Mouse (Mus musculus) MEL (cell line): ENCODE results near the gene Gm10643. TPM values are rescaled to one million over a fixed set of nuclear protein-coding genes. Genes with fewer than 3 reads are reported as not detected.

ENCODE experiments used
- DNase-seq: peaks from one replicate; pipeline ENCODE4 v3.0.0; 2011; ENCODE audit warnings: low read depth, low spot score
- H3K27ac ChIP-seq: 2 replicates; pipeline ENCODE4 v1.5.1; 2012; ENCODE audit warnings: low read depth, mild to moderate bottlenecking, control low read depth, low read length, moderate library complexity; ENCODE audit not compliant: control insufficient read depth
- H3K27me3 ChIP-seq, 2 experiments: fragments of 150-350 bp in 1 of 2; sonication (generic) in 1 of 2; 2 replicates each; pipeline ENCODE4 v1.6.1; 2012; ENCODE audit warnings: low read length in 2 of 2, mild to moderate bottlenecking in 2 of 2, improper control_type of control experiment in 1 of 2, moderate library complexity in 1 of 2; ENCODE audit not compliant: insufficient read depth in 2 of 2, control insufficient read depth in 1 of 2
- H3K36me3 ChIP-seq, 2 experiments: 2 replicates each; pipeline ENCODE4 v1.6.1; 2012 to 2014; ENCODE audit warnings: low read length in 2 of 2, improper control_type of control experiment in 1 of 2, inconsistent platforms in 1 of 2, mild to moderate bottlenecking in 1 of 2; ENCODE audit not compliant: insufficient read depth in 2 of 2, control insufficient read depth in 1 of 2
- H3K4me1 ChIP-seq, 2 experiments: fragments of 150-350 bp in 1 of 2; sonication (generic) in 1 of 2; 2 replicates each; pipeline ENCODE4 v1.6.1; 2012; ENCODE audit warnings: low read length in 2 of 2, improper control_type of control experiment in 1 of 2, mild to moderate bottlenecking in 1 of 2; ENCODE audit not compliant: insufficient read depth in 2 of 2, control insufficient read depth in 1 of 2
- H3K4me3 ChIP-seq, 2 experiments: fragments of 150-350 bp in 1 of 2; sonication (generic) in 1 of 2; 2 replicates each; pipeline ENCODE4 v1.5.1; 2012; ENCODE audit warnings: low read depth in 2 of 2, low read length in 2 of 2, mild to moderate bottlenecking in 2 of 2, moderate library complexity in 2 of 2, control low read depth in 1 of 2, improper control_type of control experiment in 1 of 2; ENCODE audit not compliant: control insufficient read depth in 1 of 2, insufficient read depth in 1 of 2
- H3K79me2 ChIP-seq: 2 replicates; pipeline ENCODE4 v1.6.1; 2012; ENCODE audit warnings: mild to moderate bottlenecking, low read length, moderate library complexity; ENCODE audit not compliant: control insufficient read depth, poor library complexity, insufficient read depth
- H3K9ac ChIP-seq: 2 replicates; pipeline ENCODE4 v1.6.1; 2012; ENCODE audit warnings: low read depth, mild to moderate bottlenecking, control low read depth, low read length, moderate library complexity; ENCODE audit not compliant: control insufficient read depth, poor library complexity, severe bottlenecking
- H3K9me3 ChIP-seq: fragments of 150-350 bp; sonication (generic); replicated peaks from 2 replicates; pipeline ENCODE4 v1.6.1; 2012; ENCODE audit warnings: mild to moderate bottlenecking, low read length, improper control_type of control experiment, moderate library complexity; ENCODE audit not compliant: insufficient read depth
- CHD1 ChIP-seq: IDR thresholded peaks from 2 replicates; pipeline ENCODE4 v1.6.1; 2012; ENCODE audit warnings: low read depth, mild to moderate bottlenecking, inconsistent platforms, low read length, improper control_type of control experiment
- CTCF ChIP-seq, 3 experiments: IDR thresholded peaks in 2 of 3; conservative IDR thresholded peaks in 1 of 3; 2 replicates each; pipeline ENCODE4 v1.5.1; 2011 to 2012; ENCODE audit warnings: low read length in 3 of 3, low read depth in 2 of 3, mild to moderate bottlenecking in 2 of 3, improper control_type of control experiment in 1 of 3, inconsistent platforms in 1 of 3, mixed read lengths in 1 of 3, moderate library complexity in 1 of 3; ENCODE audit not compliant: control insufficient read depth in 1 of 3, insufficient read depth in 1 of 3, poor library complexity in 1 of 3, severe bottlenecking in 1 of 3
- E2F4 ChIP-seq: IDR thresholded peaks from 2 replicates; pipeline ENCODE4 v1.6.1; 2011; ENCODE audit warnings: low read depth, low read length, improper control_type of control experiment, borderline replicate concordance
- ELF1 ChIP-seq: IDR thresholded peaks from 2 replicates; pipeline ENCODE4 v1.6.1; 2014; ENCODE audit warnings: low read depth, mild to moderate bottlenecking, inconsistent platforms, low read length, improper control_type of control experiment, moderate library complexity
- EP300 ChIP-seq, 2 experiments: IDR thresholded peaks; 2 replicates each; pipeline ENCODE4 v1.6.1; 2011; ENCODE audit warnings: improper control_type of control experiment in 2 of 2, low read length in 2 of 2, low read depth in 1 of 2, mild to moderate bottlenecking in 1 of 2
- GABPA ChIP-seq: IDR thresholded peaks from 2 replicates; pipeline ENCODE4 v1.6.1; 2012; ENCODE audit warnings: low read depth, mild to moderate bottlenecking, inconsistent platforms, low read length, improper control_type of control experiment, moderate library complexity
- GATA1 ChIP-seq: IDR thresholded peaks from 2 replicates; pipeline ENCODE4 v1.6.1; 2011; ENCODE audit warnings: low read depth, low read length, improper control_type of control experiment
- HCFC1 ChIP-seq: IDR thresholded peaks from 2 replicates; pipeline ENCODE4 v1.6.1; 2012; ENCODE audit warnings: low read depth, mild to moderate bottlenecking, inconsistent platforms, low read length, improper control_type of control experiment, moderate library complexity
- JUND ChIP-seq: IDR thresholded peaks from 2 replicates; pipeline ENCODE4 v1.6.1; 2011; ENCODE audit warnings: low read depth, mild to moderate bottlenecking, improper control_type of control experiment, low read length
- MAFK ChIP-seq: IDR thresholded peaks from 2 replicates; pipeline ENCODE4 v1.6.1; 2011; ENCODE audit warnings: low read depth, mild to moderate bottlenecking, low read length, improper control_type of control experiment, borderline replicate concordance
- MAZ ChIP-seq: IDR thresholded peaks from 2 replicates; pipeline ENCODE4 v1.6.1; 2012; ENCODE audit warnings: low read depth, mild to moderate bottlenecking, inconsistent platforms, low read length, improper control_type of control experiment
- MEF2A ChIP-seq: IDR thresholded peaks from 2 replicates; pipeline ENCODE4 v1.6.1; 2014; ENCODE audit warnings: low read depth, mild to moderate bottlenecking, inconsistent platforms, low read length, improper control_type of control experiment; ENCODE audit not compliant: poor library complexity, insufficient replicate concordance, severe bottlenecking; ENCODE audit errors: extremely low read depth
- MXI1 ChIP-seq: IDR thresholded peaks from 2 replicates; pipeline ENCODE4 v1.6.1; 2011; ENCODE audit warnings: mild to moderate bottlenecking, low read depth, low read length, improper control_type of control experiment
- NELFE ChIP-seq: IDR thresholded peaks from 2 replicates; pipeline ENCODE4 v1.6.1; 2011; ENCODE audit warnings: low read depth, low read length, improper control_type of control experiment
- NRF1 ChIP-seq: IDR thresholded peaks from 2 replicates; pipeline ENCODE4 v1.6.1; 2014; ENCODE audit warnings: low read depth, mild to moderate bottlenecking, inconsistent platforms, low read length, improper control_type of control experiment, moderate library complexity; ENCODE audit not compliant: poor library complexity, insufficient read depth, severe bottlenecking
- POLR2AphosphoS5 ChIP-seq: IDR thresholded peaks from 2 replicates; pipeline ENCODE4 v1.6.1; 2012; ENCODE audit warnings: low read depth, borderline replicate concordance, mild to moderate bottlenecking, inconsistent platforms, low read length, moderate library complexity, mixed read lengths
- RAD21 ChIP-seq: IDR thresholded peaks from 2 replicates; pipeline ENCODE4 v1.6.1; 2011; ENCODE audit warnings: mild to moderate bottlenecking, low read depth, low read length, improper control_type of control experiment
- RCOR1 ChIP-seq: IDR thresholded peaks from 2 replicates; pipeline ENCODE4 v1.6.1; 2012; ENCODE audit warnings: low read depth, mild to moderate bottlenecking, inconsistent platforms, low read length, improper control_type of control experiment
- SIN3A ChIP-seq: IDR thresholded peaks from 2 replicates; pipeline ENCODE4 v1.6.1; 2012; ENCODE audit warnings: low read length, improper control_type of control experiment, inconsistent platforms
- SMC3 ChIP-seq: IDR thresholded peaks from 2 replicates; pipeline ENCODE4 v1.6.1; 2011; ENCODE audit warnings: low read depth, low read length, improper control_type of control experiment
- USF2 ChIP-seq, 2 experiments: IDR thresholded peaks; 2 replicates each; pipeline ENCODE4 v1.6.1; 2011 to 2012; ENCODE audit warnings: improper control_type of control experiment in 2 of 2, low read length in 2 of 2, borderline replicate concordance in 1 of 2, inconsistent platforms in 1 of 2, low read depth in 1 of 2, mild to moderate bottlenecking in 1 of 2; ENCODE audit not compliant: insufficient read depth in 1 of 2
- ZMIZ1 ChIP-seq: IDR thresholded peaks from 2 replicates; pipeline ENCODE4 v1.6.1; 2012; ENCODE audit warnings: low read depth, mild to moderate bottlenecking, inconsistent platforms, low read length, improper control_type of control experiment, moderate library complexity
- polyA plus RNA-seq, 2 experiments: library from polyadenylated mRNA; stranded (reverse) in 1 of 2; unstranded in 1 of 2; fragments of >175 nt in 1 of 2; fragments of >200 nt in 1 of 2; gene quantifications; 2 replicates each; pipeline versions ENCODE4 v1.2.1 to v1.2.4; 2012; ENCODE audit warnings: low replicate concordance in 2 of 2, low read depth in 1 of 2; ENCODE audit not compliant: insufficient read length in 2 of 2, insufficient read depth in 1 of 2, missing spikeins in 1 of 2
- total RNA-seq: library from RNA; depleted of rRNA; stranded (reverse); fragments of 300-350 nt; gene quantifications from 2 replicates; pipeline ENCODE4 v1.2.3, GENCODE M21; 2012

The Gm10643 gene
- total and polyA plus RNA-seq, 3 experiments, result 0.23 to 0.28 TPM; not detected in 1

- H3K4me1 ChIP-seq, result no peaks in the 10 kb centered on the region; a peak in 2 of 4 replicates
- no peak overlapping the region for H3K4me3 ChIP-seq
- H3K9ac ChIP-seq, result no peak overlapping the region
- no peaks in the 10 kb centered on the region for H3K27me3 ChIP-seq
- H3K79me2 ChIP-seq, result peaks cover 6% of the 10 kb centered on the region
- DNase-seq, result no peak
- 0 out of 4 replicates have a peak, but pooled peaks cover 0 to under 1% of the 10 kb centered on the region in 2 experiments for H3K36me3 ChIP-seq
- TF ChIP-seq GABPA (no peak), MAZ (no peak), CHD1 (no peak), JUND (no peak), GATA1 (no peak), SMC3 (no peak), ZMIZ1 (no peak), MAFK (no peak), ELF1 (no peak), USF2 (IDR thresholded peaks at IDR 0.05; ENCODE audit: borderline replicate concordance in 1 of 2, insufficient read depth in 1 of 2, low read depth in 1 of 2, low read length in 2 of 2) (no peak)
- no peaks in the 10 kb centered on the region for H3K9me3 ChIP-seq
- no peak overlapping the region for H3K27ac ChIP-seq
Observed at GRCm38 (mm10) chr8:84073230-84073976, 8.5 kb upstream of the Gm10643 start.

- no peak for DNase-seq
- Histone ChIP-seq H3K4me1 (peaks cover 0 to 6% of the 10 kb centered on the region in 2 experiments; a peak in 3 of 4 replicates), H3K9ac (no peak overlapping the region), H3K79me2 (peaks cover 10% of the 10 kb centered on the region), H3K4me3 (no peak overlapping the region), H3K27me3 (no peaks in the 10 kb centered on the region), H3K9me3 (no peaks in the 10 kb centered on the region), H3K27ac (no peak overlapping the region), H3K36me3 (peaks cover 0 to 6% of the 10 kb centered on the region in 2 experiments; a peak in 1 of 4 replicates)
- no peak for TF ChIP-seq ZMIZ1
- TF ChIP-seq EP300 (IDR thresholded peaks at IDR 0.05; ENCODE audit: low read depth in 1 of 2, low read length in 2 of 2), result no peak
- no peak for TF ChIP-seq SIN3A
- TF ChIP-seq CHD1, result no peak
- TF ChIP-seq RAD21, result no peak
- no peak for TF ChIP-seq RCOR1
- TF ChIP-seq CTCF (IDR thresholded peaks at IDR 0.05 in 2 of 3, conservative IDR thresholded peaks at IDR 0.05 in 1 of 3; ENCODE audit: control insufficient read depth in 1 of 3, insufficient read depth in 1 of 3, low read depth in 2 of 3, low read length in 3 of 3, poor library complexity in 1 of 3, severe bottlenecking in 1 of 3), result no peak
- TF ChIP-seq NRF1, result no peak
- no peak for TF ChIP-seq HCFC1
- TF ChIP-seq NELFE, result no peak
- no peak for TF ChIP-seq ELF1
- TF ChIP-seq MEF2A, result no peak
- no peak for TF ChIP-seq E2F4
- TF ChIP-seq SMC3, result no peak
- no peak for TF ChIP-seq POLR2AphosphoS5
- no peak for TF ChIP-seq GABPA
- no peak for TF ChIP-seq GATA1
- TF ChIP-seq MXI1, result no peak
Observed at GRCm38 (mm10) chr8:84072321-84072720, 7.4 kb upstream of the Gm10643 start.
